Mouse (Mus musculus): ENCODE measurements around the gene Cpeb1. TPM values are rescaled to one million over a fixed set of nuclear protein-coding genes. Genes with fewer than 3 reads are reported as not detected.

Gene Cpeb1
- polyA plus RNA-seq, 1 experiment from 2014 or later, result 2.9 TPM

- Histone ChIP-seq H3K4me2 (peak overlapping the region; percentile 94), H3K27ac (ENCODE audit: low read depth, low read length) (no peak overlapping the region), H3K4me3 (ENCODE audit: low read depth, low read length) (peak overlapping the region; percentile 81), H3K27me3 (ENCODE audit: control insufficient read depth, insufficient read depth, low read length) (no peaks in the 10 kb centered on the region), H3K9me3 (replicated peaks; ENCODE audit: control insufficient read depth, low read length) (no peaks in the 10 kb centered on the region; the same call in 1 of the 2 replicates), H3K4me1 (ENCODE audit: control insufficient read depth, insufficient read depth, low read length) (peaks cover 17% of the 10 kb centered on the region), H3K9ac (ENCODE audit: low read depth, low read length) (peak overlapping the region; percentile 92), H3K36me3 (ENCODE audit: control insufficient read depth, insufficient read depth, low read length) (peaks cover 34% of the 10 kb centered on the region)
- WGBS (ENCODE audit: insufficient replicate concordance), result 22% methylated on average over 8 of the region's 8 CpGs
- ATAC-seq (replicated peaks; ENCODE audit: insufficient number of reproducible peaks, low FRiP score, low TSS enrichment), result no peak
These were observed 111.9 kb downstream of the Cpeb1 start for GRCm38 (mm10) chr7:81343316-81343715.

- H3K27ac ChIP-seq (ENCODE audit: low read depth, low read length), result no peak overlapping the region
These were observed 112.7 kb downstream of the Cpeb1 start for GRCm38 (mm10) chr7:81342356-81343094.

GRCm38 (mm10) chr7:81341563-81341962, 113.7 kb downstream of the Cpeb1 start:
- no peak for ATAC-seq (replicated peaks; ENCODE audit: insufficient number of reproducible peaks, low FRiP score, low TSS enrichment)
- 61% methylated on average over 3 of the region's 3 CpGs for WGBS (ENCODE audit: insufficient replicate concordance)
- Histone ChIP-seq H3K36me3 (ENCODE audit: control insufficient read depth, insufficient read depth, low read length) (peaks cover 37% of the 10 kb centered on the region), H3K27ac (ENCODE audit: low read depth, low read length) (no peak overlapping the region), H3K4me1 (ENCODE audit: control insufficient read depth, insufficient read depth, low read length) (peaks cover 17% of the 10 kb centered on the region), H3K27me3 (ENCODE audit: control insufficient read depth, insufficient read depth, low read length) (no peaks in the 10 kb centered on the region), H3K4me3 (ENCODE audit: low read depth, low read length) (no peak overlapping the region), H3K9me3 (replicated peaks; ENCODE audit: control insufficient read depth, low read length) (no peaks in the 10 kb centered on the region; the same call in 1 of the 2 replicates), H3K9ac (ENCODE audit: low read depth, low read length) (no peak overlapping the region), H3K4me2 (no peak overlapping the region)

More at GRCm38 (mm10) chr7:81342356-81343094, 112.7 kb downstream of the Cpeb1 start:
- Histone ChIP-seq H3K27me3 (ENCODE audit: control insufficient read depth, insufficient read depth, low read length) (no peaks in the 10 kb centered on the region), H3K36me3 (ENCODE audit: control insufficient read depth, insufficient read depth, low read length) (peaks cover 37% of the 10 kb centered on the region), H3K4me2 (peak overlapping the region; percentile 94), H3K4me1 (ENCODE audit: control insufficient read depth, insufficient read depth, low read length) (peaks cover 17% of the 10 kb centered on the region), H3K9me3 (replicated peaks; ENCODE audit: control insufficient read depth, low read length) (no peaks in the 10 kb centered on the region; the same call in 1 of the 2 replicates), H3K4me3 (ENCODE audit: low read depth, low read length) (peak overlapping the region; percentile 81), H3K9ac (ENCODE audit: low read depth, low read length) (peak overlapping the region; percentile 92; the same call in 1 of the 2 replicates)
- ATAC-seq (replicated peaks; ENCODE audit: insufficient number of reproducible peaks, low FRiP score, low TSS enrichment), result no peak
- 63% methylated on average over 8 of the region's 8 CpGs for WGBS (ENCODE audit: insufficient replicate concordance)

- peaks cover 37% of the 10 kb centered on the region for H3K36me3 ChIP-seq (ENCODE audit: control insufficient read depth, insufficient read depth, low read length)
- no peak for ATAC-seq (replicated peaks; ENCODE audit: insufficient number of reproducible peaks, low FRiP score, low TSS enrichment)
- WGBS (ENCODE audit: insufficient replicate concordance), result 80% methylated on average over 4 of the region's 4 CpGs
These were observed 115.5 kb downstream of the Cpeb1 start for GRCm38 (mm10) chr7:81339783-81340182.

GRCm38 (mm10) chr7:81338522-81338873, 116.8 kb downstream of the Cpeb1 start:
- 88% methylated on average over 3 of the region's 3 CpGs for WGBS (ENCODE audit: insufficient replicate concordance)
- Histone ChIP-seq H3K27me3 (ENCODE audit: control insufficient read depth, insufficient read depth, low read length) (no peaks in the 10 kb centered on the region), H3K4me3 (ENCODE audit: low read depth, low read length) (no peak overlapping the region), H3K4me1 (ENCODE audit: control insufficient read depth, insufficient read depth, low read length) (peaks cover 15% of the 10 kb centered on the region), H3K9ac (ENCODE audit: low read depth, low read length) (no peak overlapping the region), H3K36me3 (ENCODE audit: control insufficient read depth, insufficient read depth, low read length) (peaks cover 35% of the 10 kb centered on the region), H3K27ac (ENCODE audit: low read depth, low read length) (no peak overlapping the region), H3K9me3 (replicated peaks; ENCODE audit: control insufficient read depth, low read length) (no peaks in the 10 kb centered on the region; the same call in 1 of the 2 replicates), H3K4me2 (no peak overlapping the region)
- no peak for ATAC-seq (replicated peaks; ENCODE audit: insufficient number of reproducible peaks, low FRiP score, low TSS enrichment)

More at GRCm38 (mm10) chr7:81339783-81340182, 115.5 kb downstream of the Cpeb1 start:
- peaks cover 21% of the 10 kb centered on the region for H3K4me1 ChIP-seq (ENCODE audit: control insufficient read depth, insufficient read depth, low read length)
- H3K4me3 ChIP-seq (ENCODE audit: low read depth, low read length), result no peak overlapping the region
- H3K9me3 ChIP-seq (replicated peaks; ENCODE audit: control insufficient read depth, low read length), result no peaks in the 10 kb centered on the region; the same call in 1 of the 2 replicates
- H3K27me3 ChIP-seq (ENCODE audit: control insufficient read depth, insufficient read depth, low read length), result no peaks in the 10 kb centered on the region
- H3K9ac ChIP-seq (ENCODE audit: low read depth, low read length), result no peak overlapping the region
- no peak overlapping the region for H3K4me2 ChIP-seq
- H3K27ac ChIP-seq (ENCODE audit: low read depth, low read length), result no peak overlapping the region

GRCm38 (mm10) chr7:81337785-81338521, 117.3 kb downstream of the Cpeb1 start:
- Histone ChIP-seq H3K27ac (ENCODE audit: low read depth, low read length) (no peak overlapping the region), H3K9me3 (replicated peaks; ENCODE audit: control insufficient read depth, low read length) (no peaks in the 10 kb centered on the region; the same call in 1 of the 2 replicates)
- WGBS (ENCODE audit: insufficient replicate concordance), result 92% methylated on average over 21 of the region's 21 CpGs

GRCm38 (mm10) chr7:81336432-81336786, 118.9 kb downstream of the Cpeb1 start:
- Histone ChIP-seq H3K4me3 (ENCODE audit: low read depth, low read length) (no peak overlapping the region), H3K27ac (ENCODE audit: low read depth, low read length) (peak overlapping the region; percentile 54; the same call in 1 of the 2 replicates), H3K4me1 (ENCODE audit: control insufficient read depth, insufficient read depth, low read length) (peaks cover 5% of the 10 kb centered on the region), H3K4me2 (no peak overlapping the region), H3K9me3 (replicated peaks; ENCODE audit: control insufficient read depth, low read length) (no peaks in the 10 kb centered on the region; the same call in 1 of the 2 replicates), H3K36me3 (ENCODE audit: control insufficient read depth, insufficient read depth, low read length) (peaks cover 21% of the 10 kb centered on the region), H3K9ac (ENCODE audit: low read depth, low read length) (no peak overlapping the region), H3K27me3 (ENCODE audit: control insufficient read depth, insufficient read depth, low read length) (no peaks in the 10 kb centered on the region)
- WGBS (ENCODE audit: insufficient replicate concordance), result 40% methylated on average over 8 of the region's 8 CpGs
- no peak for ATAC-seq (replicated peaks; ENCODE audit: insufficient number of reproducible peaks, low FRiP score, low TSS enrichment)

More at GRCm38 (mm10) chr7:81337785-81338521, 117.3 kb downstream of the Cpeb1 start:
- Histone ChIP-seq H3K36me3 (ENCODE audit: control insufficient read depth, insufficient read depth, low read length) (peaks cover 32% of the 10 kb centered on the region), H3K4me3 (ENCODE audit: low read depth, low read length) (no peak overlapping the region), H3K27me3 (ENCODE audit: control insufficient read depth, insufficient read depth, low read length) (no peaks in the 10 kb centered on the region), H3K4me1 (ENCODE audit: control insufficient read depth, insufficient read depth, low read length) (peaks cover 10% of the 10 kb centered on the region), H3K9ac (ENCODE audit: low read depth, low read length) (no peak overlapping the region), H3K4me2 (no peak overlapping the region)
- ATAC-seq (replicated peaks; ENCODE audit: insufficient number of reproducible peaks, low FRiP score, low TSS enrichment), result no peak

- H3K9ac ChIP-seq (ENCODE audit: low read depth, low read length), result no peak overlapping the region
- ATAC-seq (replicated peaks; ENCODE audit: insufficient number of reproducible peaks, low FRiP score, low TSS enrichment), result no peak
These were observed 119.4 kb downstream of the Cpeb1 start for GRCm38 (mm10) chr7:81335705-81336431.

More at GRCm38 (mm10) chr7:81335705-81336431, 119.4 kb downstream of the Cpeb1 start:
- Histone ChIP-seq H3K4me1 (ENCODE audit: control insufficient read depth, insufficient read depth, low read length) (peaks cover 7% of the 10 kb centered on the region), H3K27ac (ENCODE audit: low read depth, low read length) (peak overlapping the region; percentile 54; the same call in 1 of the 2 replicates), H3K9me3 (replicated peaks; ENCODE audit: control insufficient read depth, low read length) (no peaks in the 10 kb centered on the region; the same call in 1 of the 2 replicates), H3K36me3 (ENCODE audit: control insufficient read depth, insufficient read depth, low read length) (peaks cover 17% of the 10 kb centered on the region), H3K27me3 (ENCODE audit: control insufficient read depth, insufficient read depth, low read length) (no peaks in the 10 kb centered on the region), H3K4me2 (no peak overlapping the region), H3K4me3 (ENCODE audit: low read depth, low read length) (no peak overlapping the region)
- 66% methylated on average over 18 of the region's 18 CpGs for WGBS (ENCODE audit: insufficient replicate concordance)
